Mouse (Mus musculus): ENCODE results near the gene Dusp3.

Dusp3 gene

DNA sequence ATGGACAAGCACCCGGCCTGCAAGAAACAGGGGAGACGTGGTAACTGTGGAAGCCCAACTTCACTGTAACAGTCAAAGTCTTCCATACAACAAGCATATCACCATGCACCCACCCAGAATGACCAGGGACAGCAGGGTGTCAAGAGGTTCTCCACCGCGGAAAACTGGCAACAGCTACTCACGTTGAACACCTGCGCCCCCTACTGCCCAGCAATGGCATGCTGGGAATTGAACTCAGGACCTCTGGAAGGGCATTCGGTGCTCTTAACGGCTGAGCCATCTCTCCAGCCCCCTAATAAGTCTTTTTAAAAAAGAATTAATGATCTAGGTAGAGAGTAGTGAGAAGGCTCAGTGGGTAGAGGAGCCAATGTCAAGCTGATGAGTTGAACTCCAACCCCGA, 11.9 kb downstream of the Dusp3 start:
- no peak for DNase-seq (ENCODE audit: low spot score)

DNA sequence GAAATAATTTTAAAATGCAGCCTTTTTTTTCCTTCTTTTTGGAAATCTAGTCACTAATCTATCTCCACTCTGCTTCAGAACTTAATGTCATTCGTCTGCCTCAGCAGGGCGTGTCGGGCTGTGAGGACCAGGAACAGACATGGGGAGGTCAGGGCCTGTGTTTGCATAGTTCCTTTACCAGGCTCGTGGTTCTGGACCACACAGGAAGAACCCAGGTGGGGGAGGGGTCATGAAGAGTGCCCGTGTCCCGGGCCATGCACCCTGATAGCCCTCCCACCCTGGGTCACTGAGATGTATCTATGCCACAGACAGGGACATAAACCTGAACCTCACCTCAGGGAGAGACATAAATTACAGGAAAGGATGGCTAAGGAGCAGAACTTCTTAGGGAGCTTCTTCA, 12.6 kb downstream of the Dusp3 start:
- DNase-seq (ENCODE audit: low spot score), result no peak

DNA sequence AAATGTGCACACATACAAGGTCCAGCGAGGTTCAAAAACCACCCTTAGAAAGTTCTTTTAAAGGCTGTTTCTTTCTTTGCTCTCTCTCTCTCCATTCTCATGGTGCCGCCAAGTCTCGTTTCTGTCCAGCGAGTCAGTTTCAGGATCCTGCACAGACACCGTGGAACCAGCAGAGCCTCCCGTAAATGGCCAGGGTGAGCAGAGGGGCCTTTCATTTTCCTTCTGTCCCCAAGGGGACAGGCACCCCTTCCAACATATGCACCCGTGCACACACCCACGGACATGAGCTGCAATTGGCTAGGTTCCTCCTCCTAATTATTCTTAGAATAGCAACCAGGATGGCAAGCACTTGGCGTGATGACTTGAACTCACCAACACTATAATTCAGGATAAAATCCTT, 13.3 kb downstream of the Dusp3 start:
- DNase-seq (ENCODE audit: low spot score), result no peak

DNA sequence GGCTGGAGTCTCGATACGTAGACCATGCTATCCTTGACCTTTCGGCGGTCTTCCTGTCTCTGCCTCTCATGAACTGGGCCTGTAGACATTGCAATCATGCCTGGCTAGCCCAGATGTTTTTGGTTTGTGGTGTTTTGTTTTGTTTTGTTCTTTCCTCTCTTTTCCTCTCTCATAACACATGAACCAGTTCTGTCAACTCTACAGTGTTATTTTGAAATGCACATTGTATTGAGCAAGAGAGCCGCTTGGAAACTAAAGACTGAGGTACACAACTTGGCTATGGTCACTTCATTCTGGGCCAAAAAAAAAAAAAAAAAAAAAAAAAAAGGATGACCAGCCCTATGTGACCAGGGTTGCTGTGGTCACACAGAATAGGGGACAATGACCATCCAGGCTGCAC, 14.2 kb downstream of the Dusp3 start:
- DNase-seq (ENCODE audit: low spot score), result no peak

DNA sequence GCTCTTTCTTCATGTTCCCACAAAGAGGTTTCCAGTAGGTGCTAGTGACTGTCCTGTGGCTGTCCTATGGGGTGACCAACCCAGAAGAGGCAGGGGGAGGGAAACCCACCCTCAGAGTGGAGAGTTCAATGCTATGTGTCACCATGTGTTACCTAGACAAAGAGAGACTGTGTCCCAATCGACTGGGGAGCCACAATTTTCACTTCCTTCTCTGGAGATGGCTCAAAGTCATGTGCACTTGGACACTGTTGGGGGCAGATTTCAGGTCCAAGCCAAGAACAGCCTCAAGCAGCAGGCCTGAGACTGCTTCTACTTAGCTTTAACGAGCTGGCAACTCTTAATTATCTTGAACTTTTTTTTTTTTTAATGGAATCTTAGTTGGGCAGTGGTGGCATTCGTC, 14.7 kb downstream of the Dusp3 start:
- DNase-seq (ENCODE audit: low spot score), result no peak

DNA sequence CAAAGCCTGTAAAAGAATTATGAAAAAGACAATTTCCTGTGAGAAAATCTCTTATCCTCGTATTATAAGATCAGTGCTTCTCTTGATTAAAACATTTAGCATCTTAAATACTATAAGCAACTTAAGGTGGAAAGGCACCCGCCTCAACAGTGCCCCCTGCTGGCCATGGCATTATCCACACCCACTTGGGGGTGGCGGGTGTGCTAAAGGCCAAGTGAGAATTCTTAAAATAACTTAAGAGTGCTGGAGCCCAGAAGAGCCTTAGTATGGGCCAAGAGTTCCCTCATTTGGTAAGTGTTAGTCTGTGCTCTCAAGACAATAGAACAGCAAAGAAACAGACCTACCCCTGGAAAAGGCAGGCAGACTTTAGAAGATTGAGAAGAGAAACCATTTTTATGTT, 15.4 kb downstream of the Dusp3 start:
- no peak for DNase-seq (ENCODE audit: low spot score)

DNA sequence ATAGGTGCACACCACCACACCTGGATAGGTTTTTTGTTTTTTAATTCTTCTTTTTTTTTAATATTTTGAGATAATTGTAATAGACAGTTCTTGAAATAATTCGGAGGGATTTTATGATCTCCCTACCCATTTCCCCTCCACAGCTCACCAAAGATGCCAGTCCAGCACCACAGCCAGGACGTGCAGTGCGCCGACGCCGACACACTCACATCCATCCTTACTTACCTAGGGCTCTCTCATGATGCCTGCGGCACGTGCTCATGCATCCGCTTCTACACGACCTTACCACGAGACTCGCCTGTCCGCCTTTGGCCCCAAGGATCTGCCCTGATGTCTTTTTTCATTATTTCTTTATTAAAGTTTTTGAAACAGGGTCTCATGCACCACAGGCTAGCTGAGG, 17.0 kb downstream of the Dusp3 start:
- DNase-seq (ENCODE audit: low spot score), result no peak

DNA sequence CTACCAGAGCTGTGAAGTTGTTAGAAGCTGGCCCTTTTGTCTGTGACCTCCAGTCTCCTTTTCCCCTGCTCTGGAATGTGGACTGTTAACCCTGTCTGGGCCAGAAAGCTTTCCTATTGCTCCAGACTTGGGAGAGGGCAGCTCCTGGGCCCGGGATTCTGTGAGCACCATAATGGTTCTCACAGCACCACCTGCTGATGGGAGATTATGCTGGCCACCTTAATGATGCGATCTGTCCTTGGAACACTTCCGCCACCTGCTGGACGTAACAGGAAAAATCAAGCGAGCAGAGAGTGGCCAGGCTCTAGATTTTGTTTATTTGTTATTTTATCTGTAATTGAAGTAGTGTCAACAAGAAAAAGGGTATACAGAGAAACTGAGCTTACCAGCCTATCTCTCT, 18.0 kb downstream of the Dusp3 start:
- peak; percentile 71 for DNase-seq (ENCODE audit: low spot score)

DNA sequence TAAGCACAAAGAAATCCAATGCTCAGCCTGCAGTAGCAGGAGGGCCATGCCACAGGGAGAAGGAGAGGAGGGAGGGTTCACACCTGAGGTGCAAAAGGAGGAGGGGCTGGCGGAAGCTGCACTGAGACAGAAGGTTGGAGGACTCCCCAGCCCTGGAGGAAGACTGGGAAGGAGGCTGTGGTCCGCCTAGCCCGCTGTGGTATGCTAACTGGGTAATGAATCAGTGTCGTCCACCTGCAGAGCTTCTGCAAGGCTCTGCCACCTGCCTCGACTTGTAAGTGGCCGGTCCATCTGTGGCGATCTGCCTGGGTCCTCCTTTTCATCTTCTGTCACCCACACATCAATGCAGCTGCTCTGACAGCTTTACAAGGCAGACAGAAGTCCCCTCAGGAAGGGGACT, 18.5 kb downstream of the Dusp3 start:
- no peak for DNase-seq (ENCODE audit: low spot score)

DNA sequence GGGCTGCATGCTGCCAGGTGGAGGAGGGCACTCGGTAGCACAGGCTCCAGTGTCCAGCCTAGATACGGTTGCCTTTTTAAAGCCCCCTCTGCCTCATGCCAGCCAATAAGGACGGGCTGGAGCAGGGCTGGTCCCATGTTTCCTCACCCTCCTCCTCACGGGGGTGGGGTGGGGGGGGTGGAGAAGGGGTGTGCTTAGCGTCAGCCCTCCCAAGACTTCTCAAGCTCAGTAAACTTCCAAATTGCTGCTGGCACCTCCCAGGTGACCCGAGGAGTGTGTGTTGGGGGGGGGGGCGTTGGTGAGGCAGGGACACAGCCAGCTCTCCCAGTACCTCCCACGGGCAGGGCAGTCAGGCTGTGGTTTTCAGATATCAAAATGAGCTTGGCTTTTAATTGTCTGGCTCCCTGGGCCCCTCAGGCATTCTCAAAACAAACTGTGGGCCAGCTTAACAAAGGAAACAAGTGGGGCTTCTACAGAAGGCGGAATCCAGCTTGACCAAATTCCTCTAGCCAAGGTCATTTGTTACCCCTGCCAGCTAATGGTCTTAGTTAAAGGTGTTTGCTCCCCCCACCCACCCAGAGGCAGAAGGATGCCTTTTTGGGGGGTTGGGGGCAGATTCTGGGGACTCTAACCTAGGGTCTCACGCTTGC, 19.7 kb downstream of the Dusp3 start, which contains the start of gene Sost:
Gene Sost, minus strand, starts transcription at position 51 of the 650 bp plus-strand sequence.
- no peak for DNase-seq (ENCODE audit: low spot score)

DNA sequence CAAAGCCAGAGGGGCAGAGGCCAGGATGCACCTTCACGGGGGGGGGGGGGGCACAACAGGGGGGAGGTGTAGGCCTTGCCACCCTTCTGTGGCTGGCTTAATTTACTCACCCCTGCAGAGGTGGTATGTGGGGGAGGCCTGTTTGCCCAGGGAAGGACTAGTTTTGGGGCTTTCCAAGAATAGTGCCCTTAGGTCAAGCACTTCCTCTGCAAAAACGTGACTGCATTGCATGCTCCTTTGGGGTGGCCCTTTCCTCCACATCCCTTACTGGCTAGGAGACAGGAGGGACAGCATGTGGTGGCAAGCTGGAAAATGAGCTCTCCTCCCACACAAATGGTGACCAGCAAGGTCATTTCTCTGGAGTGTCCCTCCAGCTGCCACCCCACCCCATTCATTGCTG, 21.3 kb downstream of the Dusp3 start:
- no peak for DNase-seq (ENCODE audit: low spot score)

DNA sequence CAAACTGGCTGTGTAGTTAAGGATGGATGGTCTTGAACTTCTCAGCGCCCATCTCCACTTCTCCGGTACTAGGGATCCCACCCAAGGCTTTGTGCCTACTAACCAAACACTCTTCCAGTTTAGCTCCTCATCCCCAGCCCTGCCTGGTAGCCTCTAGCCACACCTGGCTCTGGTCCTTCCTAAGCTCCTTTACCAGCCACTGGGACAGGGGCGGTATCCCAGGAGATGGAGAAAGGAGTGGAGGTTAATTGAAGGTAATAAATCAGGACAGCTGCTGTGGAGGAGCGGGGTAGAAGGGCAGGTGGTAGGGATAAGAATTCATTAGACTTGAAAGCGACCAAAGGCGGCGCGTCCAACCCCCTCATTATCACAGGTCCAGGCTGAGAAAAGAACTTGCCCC, 22.2 kb downstream of the Dusp3 start:
- DNase-seq (ENCODE audit: low spot score), result no peak

DNA sequence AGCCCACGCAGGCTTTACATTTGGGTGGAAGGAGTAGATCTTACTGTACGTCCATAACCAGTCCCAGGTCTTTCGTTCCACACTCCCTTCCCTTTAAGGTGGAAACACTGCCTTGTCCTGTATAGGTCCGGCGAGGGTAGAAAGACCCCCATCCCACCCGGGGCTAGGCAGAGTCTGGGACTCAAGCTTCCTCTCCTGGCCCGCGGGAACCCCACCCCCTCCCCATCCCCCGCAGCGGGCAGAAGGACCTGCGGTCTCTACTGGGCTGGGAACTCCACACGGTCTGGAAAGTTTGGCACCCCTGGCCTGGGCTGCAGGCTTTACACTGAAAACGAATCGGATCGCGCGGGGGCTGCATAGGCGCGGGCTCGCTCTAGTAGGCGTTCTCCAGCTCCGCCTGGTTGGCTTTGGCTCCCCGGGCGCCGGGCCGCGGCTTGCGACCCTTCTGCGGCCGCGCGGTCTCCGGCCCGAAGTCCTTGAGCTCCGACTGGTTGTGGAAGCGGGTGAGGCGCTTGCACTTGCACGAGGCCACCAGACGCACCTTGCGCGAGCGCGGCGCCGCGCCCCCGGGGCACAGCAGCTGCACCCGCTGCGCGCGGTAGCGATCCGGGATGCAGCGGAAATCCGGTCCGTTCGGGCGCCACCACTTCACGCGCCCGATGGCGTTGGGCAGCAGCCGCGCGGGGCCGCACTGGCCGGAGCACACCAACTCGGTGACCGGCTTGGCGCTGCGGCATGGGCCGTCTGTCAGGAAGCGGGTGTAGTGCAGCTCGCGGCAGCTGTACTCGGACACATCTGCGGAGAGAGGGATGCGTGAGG, 23.1 kb downstream of the Dusp3 start:
- DNase-seq (ENCODE audit: low spot score), result no peak

DNA sequence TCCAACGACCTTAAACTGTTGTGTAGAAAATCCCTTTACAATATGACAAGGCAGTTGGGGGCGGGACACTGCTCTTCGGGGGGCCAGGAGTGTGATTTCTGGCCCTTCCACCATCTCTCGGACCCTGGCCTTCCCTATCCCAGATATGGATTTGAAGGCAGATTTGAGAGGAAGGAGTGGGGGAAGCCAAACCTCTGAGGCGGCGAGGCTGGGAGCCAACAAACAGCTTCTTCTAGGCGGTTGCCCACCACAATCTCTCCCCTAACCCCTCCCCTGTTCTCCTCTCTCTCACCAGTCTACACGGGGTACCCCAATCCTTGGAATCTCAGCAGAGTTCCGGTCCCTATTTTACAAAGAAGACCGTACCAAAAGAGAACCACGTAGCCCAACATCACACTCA, 23.8 kb downstream of the Dusp3 start:
- no peak for DNase-seq (ENCODE audit: low spot score)

DNA sequence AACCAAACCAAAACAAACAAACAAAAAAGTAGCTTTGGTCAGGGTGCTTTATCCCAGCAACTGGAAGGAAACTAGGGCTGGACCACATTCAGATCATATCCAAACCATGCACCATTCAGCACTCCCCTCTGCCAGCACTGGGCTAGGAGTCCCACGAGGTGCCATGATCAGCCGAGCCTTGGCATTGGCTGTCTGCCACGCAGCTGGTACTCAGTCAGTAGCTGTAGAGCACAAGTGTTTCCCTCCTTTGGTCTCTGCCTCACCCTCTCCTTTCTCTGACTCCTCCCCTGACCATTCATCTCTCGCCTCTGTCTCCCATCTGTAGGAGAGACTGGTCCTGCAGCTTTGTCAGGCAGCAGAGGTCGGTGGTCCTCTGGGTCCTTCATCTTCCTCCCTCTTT, 29.3 kb downstream of the Dusp3 start:
- no peak for DNase-seq (ENCODE audit: low spot score)

DNA sequence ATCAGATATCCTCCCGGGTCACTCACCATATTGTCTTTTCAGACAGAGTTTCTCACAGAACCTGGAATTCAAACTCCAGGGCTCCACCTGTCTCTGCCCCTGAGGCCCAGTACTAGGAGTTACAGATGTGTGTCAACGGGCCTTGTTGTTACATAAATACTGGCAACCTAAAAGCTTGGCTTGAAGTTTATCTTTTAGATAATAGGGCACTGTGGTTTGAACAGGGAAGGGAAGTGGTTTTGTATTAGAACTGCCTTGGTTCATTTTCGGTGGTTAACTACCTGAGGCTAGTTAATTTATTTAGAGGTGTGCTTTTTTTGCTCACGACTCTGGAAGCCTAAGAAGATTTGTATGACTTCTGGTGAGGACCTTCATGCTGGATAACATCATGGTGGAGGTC, 33.4 kb downstream of the Dusp3 start:
- DNase-seq (ENCODE audit: low spot score), result no peak

DNA sequence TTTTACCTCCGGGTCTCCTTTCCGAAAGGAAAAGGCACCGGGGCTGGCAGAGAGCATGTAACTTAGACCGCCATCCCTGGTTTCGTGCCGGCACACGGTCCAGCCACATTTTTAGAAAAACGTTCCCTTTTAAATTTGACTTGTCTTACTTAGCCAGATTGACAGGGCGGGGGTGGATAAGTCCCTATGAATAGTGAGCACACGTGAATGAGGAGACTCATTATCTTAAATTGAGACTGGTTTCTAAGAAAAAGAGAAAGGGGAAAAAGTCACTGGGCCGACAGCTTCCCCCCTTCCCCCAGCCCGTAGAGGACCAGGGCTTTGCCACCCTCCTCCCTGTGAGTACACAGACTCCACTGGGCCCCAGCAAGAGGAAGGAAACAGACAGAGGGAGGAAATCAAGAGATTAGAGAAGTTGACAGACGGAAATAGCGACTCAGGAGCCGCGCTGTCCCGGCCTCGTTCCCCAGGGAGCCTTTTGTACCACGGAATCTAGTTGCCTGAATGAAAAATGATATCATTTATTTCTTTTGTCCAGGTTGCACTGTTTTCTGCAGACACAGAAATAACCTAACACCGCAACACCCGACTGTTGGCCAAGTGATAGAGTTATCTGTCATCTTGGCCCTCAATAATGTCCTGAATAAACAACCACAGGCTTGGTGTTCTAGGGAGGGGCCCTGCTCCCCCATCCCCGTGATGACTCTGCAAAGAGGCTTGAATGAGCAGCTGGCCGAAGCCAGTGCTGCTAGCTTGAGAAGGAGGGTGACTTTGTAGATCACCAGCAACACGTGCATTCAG, 34.1 kb downstream of the Dusp3 start:
- peak; percentile 27 for DNase-seq (ENCODE audit: low spot score)

DNA sequence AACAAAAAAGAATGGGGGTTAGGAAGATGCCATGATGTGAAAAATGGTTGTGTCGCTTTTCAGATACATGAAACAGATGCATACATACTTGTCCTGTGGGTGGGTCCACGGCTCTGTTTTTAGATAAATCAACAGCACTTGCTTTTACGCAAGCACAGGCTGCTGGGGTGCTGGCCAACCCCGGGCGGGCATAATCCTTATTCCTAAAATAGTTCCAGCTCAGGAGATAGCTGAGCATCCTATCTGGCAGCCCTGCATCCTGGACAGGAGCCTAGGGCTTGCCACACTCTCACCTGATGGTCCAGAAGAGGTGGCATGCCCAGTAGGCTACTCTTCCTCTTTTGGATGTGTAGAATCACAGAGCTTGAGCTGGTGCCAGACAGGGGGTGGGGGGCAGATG, 36.8 kb downstream of the Dusp3 start:
- DNase-seq (ENCODE audit: low spot score), result no peak

DNA sequence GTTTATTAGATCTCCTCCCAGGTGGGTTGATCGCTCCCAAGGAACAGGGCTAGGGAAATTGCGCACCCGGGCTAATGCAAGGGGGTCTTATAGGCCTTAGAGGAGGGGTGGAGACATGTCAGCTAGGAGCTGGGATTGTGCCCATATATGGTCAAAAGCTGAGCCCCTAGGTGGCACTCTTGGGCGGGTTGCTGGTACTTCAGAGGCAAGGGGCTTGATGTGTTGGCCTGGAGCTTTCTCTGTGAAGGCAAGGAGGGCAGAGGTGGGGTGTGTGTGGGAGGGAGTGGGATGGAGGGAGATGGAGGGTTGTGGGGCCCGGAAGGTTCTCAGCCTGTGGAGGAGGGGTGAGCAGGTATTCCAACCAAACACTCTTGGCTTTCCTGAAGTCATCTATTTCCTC, 40.3 kb downstream of the Dusp3 start:
- DNase-seq (ENCODE audit: low spot score), result no peak

DNA sequence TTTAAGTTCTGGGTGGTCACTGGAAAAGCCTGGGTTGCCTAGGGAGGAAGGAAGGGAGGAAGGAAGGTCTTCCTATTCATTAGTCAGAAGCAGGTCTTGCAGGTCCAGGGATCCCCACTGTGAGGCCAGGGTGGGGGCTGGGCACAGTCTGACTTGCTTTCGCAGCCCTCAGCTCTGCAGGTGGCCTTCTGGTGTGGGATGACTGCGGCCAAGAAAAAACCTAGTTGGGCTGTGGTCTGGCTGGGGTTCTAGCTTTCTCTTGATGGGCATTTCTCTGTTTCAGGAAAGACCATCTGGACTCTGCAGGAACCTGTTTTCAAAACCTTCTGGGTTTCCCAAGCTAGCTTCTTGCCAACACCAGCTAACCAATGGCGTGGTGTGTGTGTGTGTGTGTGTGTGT, 43.8 kb downstream of the Dusp3 start:
- no peak for DNase-seq (ENCODE audit: low spot score)

DNA sequence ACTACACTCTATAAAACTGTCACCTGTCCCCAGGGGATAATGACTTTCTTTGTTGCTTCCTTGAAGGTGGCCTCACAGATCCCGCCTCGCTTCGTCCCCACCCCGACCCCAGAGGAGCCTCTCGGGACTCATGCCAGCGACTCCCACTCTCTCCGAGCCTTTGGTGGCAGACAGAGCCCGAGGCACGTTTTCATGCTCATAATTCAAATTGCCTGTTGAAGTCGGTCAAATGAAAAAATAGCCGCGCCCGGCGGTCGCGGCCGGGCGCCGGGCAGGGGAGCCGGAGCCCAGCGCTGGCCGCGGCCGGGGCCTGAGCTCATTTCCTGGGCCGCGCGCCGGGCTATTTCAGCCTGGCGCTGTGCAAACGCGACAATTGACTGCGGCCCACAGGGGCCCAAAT, 49.7 kb downstream of the Dusp3 start:
- no peak for DNase-seq (ENCODE audit: low spot score)

DNA sequence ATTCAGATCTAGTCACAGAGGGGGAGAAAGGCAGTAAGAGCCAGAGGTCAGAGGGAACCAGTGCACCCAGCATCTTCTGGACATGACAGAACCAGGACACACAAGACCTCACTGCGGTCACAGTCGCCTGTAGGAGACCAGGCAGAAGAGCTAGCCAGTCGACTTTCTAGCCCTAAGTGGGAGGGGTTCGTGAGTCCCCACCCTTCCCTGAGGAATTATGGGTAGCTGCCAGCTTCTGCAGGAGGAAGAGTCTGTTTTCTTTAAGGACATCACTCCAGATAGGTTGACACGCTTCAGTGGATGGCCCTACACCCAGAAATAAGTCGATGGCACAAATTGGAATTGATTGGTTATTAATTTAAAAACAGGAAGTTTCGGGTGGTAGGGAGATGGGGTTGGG, 50.4 kb downstream of the Dusp3 start:
- DNase-seq (ENCODE audit: low spot score), result no peak

DNA sequence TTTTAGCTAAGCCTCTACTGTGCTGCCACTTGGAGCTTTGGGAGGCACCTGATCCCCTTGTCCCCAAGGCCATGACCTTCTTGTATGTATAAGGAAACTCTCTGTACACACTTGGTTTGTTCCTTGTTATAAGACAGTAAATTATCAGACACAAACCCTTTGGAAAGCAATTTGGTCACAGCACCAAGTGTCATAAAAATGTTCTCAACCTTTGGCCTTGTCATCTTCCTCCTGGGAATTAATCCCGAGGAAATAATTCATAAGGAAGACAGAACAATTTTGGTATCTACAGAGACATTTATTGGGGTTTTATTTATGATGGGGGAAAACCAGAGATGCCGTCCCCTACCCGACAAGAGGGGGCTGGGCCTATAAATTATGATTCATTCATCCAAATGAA, 51.1 kb downstream of the Dusp3 start:
- no peak for DNase-seq (ENCODE audit: low spot score)
